Mouse (Mus musculus): Measurements from ENCODE around the gene Zp1. TPM values are rescaled to one million over a fixed set of nuclear protein-coding genes. Genes with fewer than 3 reads are reported as not detected.

The Zp1 gene
- polyA plus RNA-seq, 1 experiment: not detected

- no peak for TF ChIP-seq GATA1 (IDR thresholded peaks at IDR 0.05; ENCODE audit: borderline replicate concordance, low read length)
- Histone ChIP-seq H3K4me3 (replicated peaks) (no peak overlapping the region), H3K9me3 (peaks cover 11% of the 10 kb centered on the region)
These were observed 6.2 kb upstream of the Zp1 start for GRCm38 (mm10) chr19:10926666-10927065.

GRCm38 (mm10) chr19:10926123-10926621 is 5.7 kb upstream of the Zp1 start:
- H3K4me3 ChIP-seq (replicated peaks): no peak overlapping the region
- no peaks in the 10 kb centered on the region for H3K36me3 ChIP-seq (replicated peaks; ENCODE audit: low read length)
- peaks cover 6% of the 10 kb centered on the region for H3K9me3 ChIP-seq
- TF ChIP-seq FLI1 (IDR thresholded peaks at IDR 0.05; ENCODE audit: low read length) (no peak), GATA1 (IDR thresholded peaks at IDR 0.05; ENCODE audit: borderline replicate concordance, low read length) (no peak)
- no peaks in the 10 kb centered on the region; the same call in 1 of the 2 replicates for H3K4me1 ChIP-seq
- peaks cover 19% of the 10 kb centered on the region for H3K27me3 ChIP-seq (replicated peaks)

More at GRCm38 (mm10) chr19:10926666-10927065, 6.2 kb upstream of the Zp1 start:
- Histone ChIP-seq H3K27me3 (replicated peaks) (peaks cover 21% of the 10 kb centered on the region), H3K36me3 (replicated peaks; ENCODE audit: low read length) (no peaks in the 10 kb centered on the region), H3K4me1 (no peaks in the 10 kb centered on the region; the same call in 1 of the 2 replicates)

GRCm38 (mm10) chr19:10924220-10924619 is 3.8 kb upstream of the Zp1 start:
- Histone ChIP-seq H3K9me3 (peaks cover 4% of the 10 kb centered on the region), H3K27me3 (replicated peaks) (peaks cover 26% of the 10 kb centered on the region), H3K4me3 (replicated peaks) (no peak overlapping the region), H3K4me1 (no peaks in the 10 kb centered on the region; the same call in 1 of the 2 replicates), H3K36me3 (replicated peaks; ENCODE audit: low read length) (no peaks in the 10 kb centered on the region)
- TF ChIP-seq FLI1 (IDR thresholded peaks at IDR 0.05; ENCODE audit: low read length): no peak
- no peak for TF ChIP-seq GATA1 (IDR thresholded peaks at IDR 0.05; ENCODE audit: borderline replicate concordance, low read length)

GRCm38 (mm10) chr19:10921058-10921457 is 626 bp upstream of the Zp1 start:
- no peaks in the 10 kb centered on the region for H3K36me3 ChIP-seq (replicated peaks; ENCODE audit: low read length)
- H3K4me3 ChIP-seq (replicated peaks): no peak overlapping the region
- TF ChIP-seq FLI1 (IDR thresholded peaks at IDR 0.05; ENCODE audit: low read length) (no peak), GATA1 (IDR thresholded peaks at IDR 0.05; ENCODE audit: borderline replicate concordance, low read length) (no peak)

GRCm38 (mm10) chr19:10918321-10918991 is 2.0 kb downstream of the Zp1 start:
- Histone ChIP-seq H3K9me3 (no peaks in the 10 kb centered on the region), H3K36me3 (replicated peaks; ENCODE audit: low read length) (no peaks in the 10 kb centered on the region), H3K4me1 (peaks cover 18% of the 10 kb centered on the region), H3K27me3 (replicated peaks) (peaks cover 58% of the 10 kb centered on the region), H3K4me3 (replicated peaks) (no peak overlapping the region)
- no peak for TF ChIP-seq GATA1 (IDR thresholded peaks at IDR 0.05; ENCODE audit: borderline replicate concordance, low read length)
- no peak for TF ChIP-seq FLI1 (IDR thresholded peaks at IDR 0.05; ENCODE audit: low read length)

More at GRCm38 (mm10) chr19:10921058-10921457, 626 bp upstream of the Zp1 start:
- Histone ChIP-seq H3K9me3 (no peaks in the 10 kb centered on the region), H3K4me1 (peaks cover 7% of the 10 kb centered on the region), H3K27me3 (replicated peaks) (peaks cover 44% of the 10 kb centered on the region)

- Histone ChIP-seq H3K4me1 (peaks cover 18% of the 10 kb centered on the region), H3K9me3 (no peaks in the 10 kb centered on the region), H3K36me3 (replicated peaks; ENCODE audit: low read length) (no peaks in the 10 kb centered on the region), H3K27me3 (replicated peaks) (peaks cover 60% of the 10 kb centered on the region), H3K4me3 (replicated peaks) (no peak overlapping the region)
- TF ChIP-seq GATA1 (IDR thresholded peaks at IDR 0.05; ENCODE audit: borderline replicate concordance, low read length): no peak
- no peak for TF ChIP-seq FLI1 (IDR thresholded peaks at IDR 0.05; ENCODE audit: low read length)
These were observed 3.9 kb downstream of the Zp1 start for GRCm38 (mm10) chr19:10916506-10916905.

GRCm38 (mm10) chr19:10914870-10915269 is 5.6 kb downstream of the Zp1 start:
- Histone ChIP-seq H3K4me3 (replicated peaks) (no peak overlapping the region), H3K27me3 (replicated peaks) (peaks cover 49% of the 10 kb centered on the region), H3K9me3 (no peaks in the 10 kb centered on the region), H3K4me1 (peaks cover 18% of the 10 kb centered on the region), H3K36me3 (replicated peaks; ENCODE audit: low read length) (no peaks in the 10 kb centered on the region)
- TF ChIP-seq FLI1 (IDR thresholded peaks at IDR 0.05; ENCODE audit: low read length) (no peak), GATA1 (IDR thresholded peaks at IDR 0.05; ENCODE audit: borderline replicate concordance, low read length) (no peak)

GRCm38 (mm10) chr19:10914291-10914690 is 6.1 kb downstream of the Zp1 start:
- Histone ChIP-seq H3K27me3 (replicated peaks) (peaks cover 45% of the 10 kb centered on the region), H3K9me3 (no peaks in the 10 kb centered on the region), H3K36me3 (replicated peaks; ENCODE audit: low read length) (peaks cover 4% of the 10 kb centered on the region), H3K4me1 (peaks cover 18% of the 10 kb centered on the region), H3K4me3 (replicated peaks) (no peak overlapping the region)
- TF ChIP-seq GATA1 (IDR thresholded peaks at IDR 0.05; ENCODE audit: borderline replicate concordance, low read length) (no peak), FLI1 (IDR thresholded peaks at IDR 0.05; ENCODE audit: low read length) (no peak)

- Histone ChIP-seq H3K4me3 (replicated peaks) (no peak overlapping the region), H3K27me3 (replicated peaks) (peaks cover 2% of the 10 kb centered on the region), H3K4me1 (peaks cover under 1% of the 10 kb centered on the region), H3K36me3 (replicated peaks; ENCODE audit: low read length) (peaks cover 52% of the 10 kb centered on the region), H3K9me3 (no peaks in the 10 kb centered on the region)
- TF ChIP-seq FLI1 (IDR thresholded peaks at IDR 0.05; ENCODE audit: low read length) (no peak), GATA1 (IDR thresholded peaks at IDR 0.05; ENCODE audit: borderline replicate concordance, low read length) (no peak)
These were observed 11.2 kb downstream of the Zp1 start for GRCm38 (mm10) chr19:10909087-10909721.

- TF ChIP-seq FLI1 (IDR thresholded peaks at IDR 0.05; ENCODE audit: low read length) (no peak), GATA1 (IDR thresholded peaks at IDR 0.05; ENCODE audit: borderline replicate concordance, low read length) (no peak)
- Histone ChIP-seq H3K4me1 (no peaks in the 10 kb centered on the region), H3K36me3 (replicated peaks; ENCODE audit: low read length) (peaks cover 66% of the 10 kb centered on the region), H3K27me3 (replicated peaks) (no peaks in the 10 kb centered on the region), H3K9me3 (no peaks in the 10 kb centered on the region), H3K4me3 (replicated peaks) (no peak overlapping the region)
These were observed 12.5 kb downstream of the Zp1 start for GRCm38 (mm10) chr19:10907891-10908290.

Measured in megakaryocyte, embryonic 14.5 days (primary cell).